Mouse (Mus musculus) kidney, postnatal 0 days (tissue): ENCODE measurements around the gene Arf5. TPM values are rescaled to one million over a fixed set of nuclear protein-coding genes. Genes with fewer than 3 reads are reported as not detected.
A peak's percentile ranks its signal among the peaks of the same experiment; 100 is the strongest.

Experiments used
- ATAC-seq: fragments of 200-750 bp; cut with Nextera tagmentation; replicated peaks from 2 replicates; pipeline ENCODE4 v1.8.0; 2017; ENCODE audit warnings: low read depth, moderate number of reproducible peaks, moderate TSS enrichment, moderate library complexity; ENCODE audit not compliant: low FRiP score
- DNase-seq: peaks from one replicate; pipeline ENCODE4 v3.0.0-alpha.2; 2016; ENCODE audit warnings: low spot score
- H3K27ac ChIP-seq: fragments of 300-500 bp; sonication (generic); 2 replicates; pipeline ENCODE4 v1.5.1; 2014; ENCODE audit warnings: mild to moderate bottlenecking
- H3K27me3 ChIP-seq: fragments of 300-500 bp; sonication (generic); 2 replicates; pipeline ENCODE4 v1.6.1; 2014; ENCODE audit warnings: low read length, mixed read lengths; ENCODE audit not compliant: insufficient read depth
- H3K36me3 ChIP-seq: fragments of 300-500 bp; sonication (generic); 2 replicates; pipeline ENCODE4 v1.6.1; 2014; ENCODE audit warnings: low read length, mixed read lengths; ENCODE audit not compliant: insufficient read depth
- H3K4me1 ChIP-seq: fragments of 300-500 bp; sonication (generic); replicated peaks from 2 replicates; pipeline ENCODE4 v1.6.1; 2014; ENCODE audit warnings: antibody characterized with exemption, low read length, mixed read lengths; ENCODE audit not compliant: insufficient read depth
- H3K4me2 ChIP-seq: fragments of 300-500 bp; sonication (generic); 2 replicates; pipeline ENCODE4 v1.6.1; 2014; ENCODE audit warnings: mild to moderate bottlenecking, low read length, moderate library complexity, mixed read lengths
- H3K4me3 ChIP-seq: fragments of 300-500 bp; sonication (generic); replicated peaks from 2 replicates; pipeline ENCODE4 v1.5.1; 2014; ENCODE audit warnings: low read depth, low read length
- H3K9ac ChIP-seq: fragments of 300-500 bp; sonication (generic); 2 replicates; pipeline ENCODE4 v1.6.1; 2014; ENCODE audit warnings: low read depth, low read length
- H3K9me3 ChIP-seq: fragments of 300-500 bp; sonication (generic); replicated peaks from 2 replicates; pipeline ENCODE4 v1.6.1; 2016; ENCODE audit warnings: low read length, inconsistent platforms, mixed read lengths
- CTCF ChIP-seq: IDR thresholded peaks from 2 replicates; pipeline ENCODE4 v1.5.1; 2016; ENCODE audit warnings: antibody characterized with exemption, low read depth, mild to moderate bottlenecking, moderate library complexity
- WGBS: fragments of 180-500 bp; shearing (Covaris S2); extraction: QIAGEN DNeasy Blood & Tissue Kit; methylation state at CpG from one replicate; pipeline ENCODE4 v1.1.7; 2014; 5-methylcytosine and 5-hydroxymethylcytosine counted together
- polyA plus RNA-seq: library from polyadenylated mRNA; unstranded; fragments of >200 nt; fragmentation: Nextera tagmentation; extraction: Ambion mirVana; gene quantifications from 2 replicates; pipeline ENCODE4 v1.2.1, GENCODE M21; 2015

The Arf5 gene
- polyA plus RNA-seq, 1 experiment from 2014 or later, result 330 TPM

- DNase-seq (no peak), ATAC-seq (no peak)
- H3K9ac ChIP-seq, result no peak overlapping the region
- no peak for TF ChIP-seq CTCF
- H3K36me3 ChIP-seq, result no peaks in the 10 kb centered on the region
- H3K27ac ChIP-seq, result no peak overlapping the region
- 30% methylated on average over 4 of the region's 4 CpGs for WGBS
- H3K4me3 ChIP-seq, result no peak overlapping the region
- H3K27me3 ChIP-seq, result no peaks in the 10 kb centered on the region
- H3K4me1 ChIP-seq, result no peaks in the 10 kb centered on the region
- H3K4me2 ChIP-seq, result no peak overlapping the region
- no peaks in the 10 kb centered on the region for H3K9me3 ChIP-seq
Measured at GRCm38 (mm10) chr6:28470017-28470602, 46.8 kb downstream of the Arf5 start.

GRCm38 (mm10) chr6:28470621-28471020 lies 47.3 kb downstream of the Arf5 start:
- H3K36me3 ChIP-seq, result no peaks in the 10 kb centered on the region
- TF ChIP-seq CTCF, result 0 out of 2 replicates have a peak, but pooled peaks have one; percentile 7
- H3K4me3 ChIP-seq, result no peak overlapping the region
- H3K4me2 ChIP-seq, result no peak overlapping the region
- DNase-seq (no peak), ATAC-seq (no peak)
- no peak overlapping the region for H3K9ac ChIP-seq
- no peaks in the 10 kb centered on the region for H3K27me3 ChIP-seq
- no peaks in the 10 kb centered on the region for H3K9me3 ChIP-seq
- WGBS, result 74% methylated on average over 5 of the region's 5 CpGs
- H3K4me1 ChIP-seq, result no peaks in the 10 kb centered on the region
- H3K27ac ChIP-seq, result no peak overlapping the region

GRCm38 (mm10) chr6:28471284-28472035 lies 48.1 kb downstream of the Arf5 start:
- TF ChIP-seq CTCF, result no peak
- Histone ChIP-seq H3K27me3 (no peaks in the 10 kb centered on the region), H3K9ac (no peak overlapping the region), H3K4me2 (no peak overlapping the region), H3K9me3 (no peaks in the 10 kb centered on the region), H3K4me1 (no peaks in the 10 kb centered on the region), H3K4me3 (no peak overlapping the region), H3K27ac (no peak overlapping the region), H3K36me3 (no peaks in the 10 kb centered on the region)
- ATAC-seq, result no peak
- no peak for DNase-seq
- 87% methylated on average over 9 of the region's 9 CpGs for WGBS

DNA sequence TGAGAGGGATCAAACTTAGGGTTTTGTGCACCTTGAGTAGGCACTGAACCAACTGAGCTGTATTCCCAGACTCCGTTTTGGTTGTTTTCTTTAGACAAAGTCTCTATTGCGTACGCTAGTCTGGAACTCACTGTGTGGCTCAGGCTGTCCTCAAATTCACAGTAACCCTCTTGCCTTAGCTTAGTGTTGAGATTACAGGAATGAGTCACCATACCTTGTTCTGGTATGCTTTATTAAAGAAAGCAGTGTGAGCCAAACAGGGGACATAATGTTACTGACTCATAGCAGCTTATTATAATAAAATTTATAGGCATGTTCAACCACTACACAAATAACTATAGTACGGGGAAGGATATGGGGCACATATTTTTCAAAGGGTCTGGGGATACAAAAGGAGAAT lies 50.9 kb downstream of the Arf5 start:
- Histone ChIP-seq H3K9me3 (no peaks in the 10 kb centered on the region), H3K27me3 (no peaks in the 10 kb centered on the region), H3K4me1 (no peaks in the 10 kb centered on the region), H3K9ac (no peak overlapping the region), H3K36me3 (no peaks in the 10 kb centered on the region), H3K4me3 (no peak overlapping the region), H3K4me2 (no peak overlapping the region), H3K27ac (no peak overlapping the region)
- no peak for ATAC-seq
- no peak for TF ChIP-seq CTCF
- WGBS, result 87% methylated on average over 4 of the region's 4 CpGs
- DNase-seq, result no peak

- Histone ChIP-seq H3K27me3 (no peaks in the 10 kb centered on the region), H3K4me2 (no peak within 1 kb of the TSS), H3K27ac (no peak within 1 kb of the TSS), H3K9ac (no peak within 1 kb of the TSS), H3K4me1 (no peaks in the 10 kb centered on the region), H3K36me3 (no peaks in the 10 kb centered on the region), H3K4me3 (no peak within 1 kb of the TSS), H3K9me3 (no peaks in the 10 kb centered on the region)
- no peak for ATAC-seq
- 81% methylated on average over 5 of the region's 5 CpGs for WGBS
- TF ChIP-seq CTCF, result no peak
- DNase-seq, result no peak
Measured at GRCm38 (mm10) chr6:28474839-28475238, 51.5 kb downstream of the Arf5 start, which contains the start of gene Snd1. TSS of gene Snd1 (plus strand) at chr6:28475139.

Other genes starting within 250 kb of the Arf5 start
- 19.6 and 24.4 TPM in 2 replicates for gene Zfp800, start 25.6 kb upstream of the Arf5 start, polyA plus RNA-seq
- gene Fscn3, start 4.2 kb downstream of the Arf5 start, polyA plus RNA-seq, result not detected in 2 replicates
- gene Gcc1, start 4.8 kb downstream of the Arf5 start, polyA plus RNA-seq, result 8.8 and 9.5 TPM in 2 replicates
- gene Pax4, start 25.8 kb downstream of the Arf5 start, polyA plus RNA-seq, result not detected in 2 replicates
- gene Snd1, start 51.6 kb downstream of the Arf5 start, polyA plus RNA-seq, result 79.3 and 90.8 TPM in 2 replicates